In the genomic region with DNA sequence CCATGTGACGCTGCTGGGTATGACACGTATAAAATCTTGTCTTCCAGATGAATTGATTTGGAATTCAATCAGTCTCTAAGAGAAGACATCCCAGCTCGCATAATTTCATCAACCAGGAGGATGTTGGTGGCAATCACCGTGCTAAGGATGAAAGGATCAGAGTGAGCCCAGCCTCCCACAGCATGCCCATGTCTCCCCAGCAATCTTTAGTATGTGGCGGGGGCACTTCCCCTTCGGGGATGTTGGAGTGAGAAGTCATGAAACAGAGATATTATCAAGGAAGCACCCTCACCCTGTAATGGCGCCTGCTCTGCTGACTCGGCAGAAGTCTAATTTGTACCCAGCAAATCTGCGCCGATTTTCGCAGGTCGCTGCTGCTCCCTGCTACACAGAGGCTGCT, we compare ENCODE assay signal across 21 mouse cellular contexts. TPM values are rescaled to one million over a fixed set of nuclear protein-coding genes. Genes with fewer than 3 reads are reported as not detected.
"Had no signal": no experiment of that assay in that cellular context is flagged by ENCODE, and none has a peak within 500 bp of the region (broad histone marks: within the 10 kb centered on the region; RNA-seq: fewer than 3 reads in every experiment).

No protein-coding gene starts in this region.

- H3K27me3 ChIP-seq: limb, embryonic 12.5 days; limb, embryonic 15.5 days; stomach, embryonic 15.5 days had no signal

- H3K4me3 ChIP-seq: layer of hippocampus, adult 2 months; left cerebral cortex, adult 2 months; limb, embryonic 12.5 days; limb, embryonic 15.5 days; stomach, embryonic 15.5 days had no signal

- DNase-seq: kidney, adult 2 months; kidney, postnatal 25 days; layer of hippocampus, postnatal 36 days; left cerebral cortex, postnatal 4 days; liver, postnatal 0 days; lung, embryonic 14.5 days; midbrain, embryonic 14.5 days; right cerebral cortex, adult 18-20 months; right cerebral cortex, postnatal 14 days; spleen, adult 18-20 months; thymus, postnatal 25 days had no signal

- H3K9ac ChIP-seq: limb, embryonic 12.5 days; limb, embryonic 15.5 days; liver, embryonic 14.5 days; liver, postnatal 0 days; lung, embryonic 14.5 days; stomach, embryonic 15.5 days had no signal

- H3K4me1 ChIP-seq: limb, embryonic 12.5 days; limb, embryonic 15.5 days; stomach, embryonic 15.5 days had no signal

- H3K36me3 ChIP-seq: limb, embryonic 12.5 days; limb, embryonic 15.5 days; stomach, embryonic 15.5 days had no signal

- ATAC-seq: liver, postnatal 0 days; lung, postnatal 0 days had no signal

- H3K9me3 ChIP-seq: limb, embryonic 12.5 days; limb, embryonic 15.5 days; stomach, embryonic 15.5 days had no signal

- H3K27ac ChIP-seq: kidney, postnatal 0 days; layer of hippocampus, adult 2 months; left cerebral cortex, adult 2 months; limb, embryonic 12.5 days; limb, embryonic 15.5 days; liver, embryonic 14.5 days; macrophage; stomach, embryonic 15.5 days had no signal

RNA-seq across cellular contexts. Expression of gene Cct6b, which starts 44.8 kb away (rescaled TPM):
- total RNA-seq: left cerebral cortex, adult 2 months; midbrain, postnatal 0 days had no signal
